Mouse (Mus musculus) bone marrow macrophage, adult 2 months (primary cell): ENCODE results near the gene Macf1.

Source experiments
- CTCF ChIP-seq: IDR thresholded peaks from 2 replicates; pipeline ENCODE4 v1.5.1; 2012; ENCODE audit warnings: low read depth, mild to moderate bottlenecking, low read length, moderate library complexity
- POLR2A ChIP-seq: IDR thresholded peaks from 2 replicates; pipeline ENCODE4 v1.6.1; 2012; ENCODE audit warnings: mild to moderate bottlenecking, low read depth, low read length, borderline replicate concordance

DNA sequence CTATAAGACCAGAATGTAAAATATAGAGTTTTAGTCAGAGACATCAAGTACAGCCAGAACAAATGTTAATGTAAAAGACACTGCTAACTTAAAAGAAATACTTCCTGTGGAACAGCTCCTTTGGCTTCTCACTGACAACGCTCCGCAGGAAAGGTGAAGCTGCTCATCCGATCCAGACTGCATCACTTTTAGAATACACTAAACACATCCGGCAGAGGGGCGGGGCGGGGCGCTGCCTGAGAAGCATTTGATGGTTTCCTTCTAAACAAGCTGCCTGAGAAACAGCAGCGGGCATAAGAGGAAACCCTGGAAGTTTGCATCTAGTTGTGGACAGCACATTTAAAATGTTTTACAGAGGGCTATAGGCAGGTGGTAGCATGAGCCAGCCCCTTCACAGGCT is 328.2 kb downstream of the Macf1 start:
- TF ChIP-seq CTCF (no peak), POLR2A (no peak)
